Mouse (Mus musculus) limb, embryonic 10.5 days (tissue): Measurements from ENCODE around the gene 4930590J08Rik. TPM values are rescaled to one million over a fixed set of nuclear protein-coding genes. Genes with fewer than 3 reads are reported as not detected.
"Not testable (repeated sequence)": the region's sequence is repeated elsewhere in the genome, so short reads cannot be mapped to it uniquely, and the experiment has no call there.

Experiments
- DNase-seq: peaks from one replicate; pipeline ENCODE4 v3.0.0-alpha.2; 2017; ENCODE audit warnings: low spot score
- H3K27ac ChIP-seq: fragments of 300-500 bp; sonication (generic); 2 replicates; pipeline ENCODE4 v1.5.1; 2016; ENCODE audit warnings: mild to moderate bottlenecking
- H3K27me3 ChIP-seq: fragments of 300-500 bp; sonication (generic); 2 replicates; pipeline ENCODE4 v1.6.1; 2016; ENCODE audit warnings: low read depth, mild to moderate bottlenecking; ENCODE audit not compliant: poor library complexity, severe bottlenecking
- H3K36me3 ChIP-seq: fragments of 300-500 bp; sonication (generic); 2 replicates; pipeline ENCODE4 v1.6.1; 2016; ENCODE audit warnings: mild to moderate bottlenecking, moderate library complexity
- H3K4me1 ChIP-seq: fragments of 300-500 bp; sonication (generic); 2 replicates; pipeline ENCODE4 v1.6.1; 2016
- H3K4me3 ChIP-seq: fragments of 300-500 bp; sonication (generic); 2 replicates; pipeline ENCODE4 v1.5.1; 2016; ENCODE audit warnings: mild to moderate bottlenecking, moderate library complexity
- H3K9me3 ChIP-seq: fragments of 300-500 bp; sonication (generic); replicated peaks from 2 replicates; pipeline ENCODE4 v1.6.1; 2016; ENCODE audit warnings: mild to moderate bottlenecking
- WGBS: fragments of 180-500 bp; shearing (Covaris S2); methylation state at CpG from one replicate; pipeline ENCODE4 v1.1.7; 2016; 5-methylcytosine and 5-hydroxymethylcytosine counted together
- polyA plus RNA-seq: library from polyadenylated mRNA; unstranded; fragments of >200 nt; fragmentation: Nextera tagmentation; extraction: Ambion mirVana; gene quantifications from 2 replicates; pipeline ENCODE4 v1.2.1, GENCODE M21; 2016

The 4930590J08Rik gene
- 0.18 and 0.34 TPM in 2 replicates for polyA plus RNA-seq

DNA sequence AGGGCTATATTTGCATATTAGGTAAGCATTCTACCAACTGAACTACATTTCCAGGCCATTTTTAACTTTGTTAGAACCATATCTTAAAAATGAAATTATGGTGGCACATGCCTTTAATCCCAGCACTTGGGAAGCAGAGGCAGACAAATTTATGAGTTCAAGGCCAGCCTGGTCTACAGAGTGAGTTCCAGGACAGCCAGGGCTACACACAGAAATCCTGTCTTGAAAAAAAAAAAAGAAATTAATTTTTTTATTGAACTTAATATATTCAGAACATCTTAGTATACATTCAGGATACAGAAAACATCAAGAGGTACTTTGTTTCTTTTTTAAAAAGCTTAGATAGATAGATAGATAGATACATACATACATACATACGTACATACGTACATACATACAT is at the start of gene 4930590J08Rik:
4930590J08Rik (plus strand) TSS at position 301 of the 400 bp plus-strand sequence.
- not testable (repeated sequence) for H3K27me3 ChIP-seq, H3K4me3 ChIP-seq, H3K27ac ChIP-seq, H3K4me1 ChIP-seq, DNase-seq, H3K9me3 ChIP-seq
- peaks cover 44% of the 10 kb centered on the region for H3K36me3 ChIP-seq
- 94% methylated on average over 2 of the region's 2 CpGs for WGBS

DNA sequence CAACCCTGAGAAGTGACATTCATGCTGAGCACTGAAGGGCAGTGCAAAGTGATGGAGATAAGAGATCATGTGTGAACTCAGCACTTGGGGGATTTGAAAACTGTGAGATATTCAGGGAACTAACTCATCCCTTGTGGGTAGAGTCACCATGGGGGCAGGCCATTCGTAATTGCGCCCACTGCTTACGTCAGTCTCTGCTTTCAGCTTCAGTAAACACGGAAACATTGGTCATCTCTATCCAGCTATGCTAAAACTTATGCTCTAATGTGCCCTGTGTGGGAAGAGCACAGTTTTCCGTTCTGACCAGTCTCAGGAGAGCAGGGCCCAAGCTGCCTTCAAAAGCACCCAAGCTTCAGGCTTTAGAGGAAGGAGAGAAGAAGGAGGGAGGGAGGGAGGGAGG is 44.3 kb upstream of the 4930590J08Rik start:
- Histone ChIP-seq H3K4me1 (no peaks in the 10 kb centered on the region), H3K36me3 (no peaks in the 10 kb centered on the region), H3K27me3 (peaks cover 14% of the 10 kb centered on the region; the same call in 1 of the 2 replicates), H3K27ac (no peak overlapping the region), H3K4me3 (no peak overlapping the region), H3K9me3 (no peaks in the 10 kb centered on the region)
- WGBS, result 77% methylated on average over 5 of the region's 5 CpGs
- no peak for DNase-seq

DNA sequence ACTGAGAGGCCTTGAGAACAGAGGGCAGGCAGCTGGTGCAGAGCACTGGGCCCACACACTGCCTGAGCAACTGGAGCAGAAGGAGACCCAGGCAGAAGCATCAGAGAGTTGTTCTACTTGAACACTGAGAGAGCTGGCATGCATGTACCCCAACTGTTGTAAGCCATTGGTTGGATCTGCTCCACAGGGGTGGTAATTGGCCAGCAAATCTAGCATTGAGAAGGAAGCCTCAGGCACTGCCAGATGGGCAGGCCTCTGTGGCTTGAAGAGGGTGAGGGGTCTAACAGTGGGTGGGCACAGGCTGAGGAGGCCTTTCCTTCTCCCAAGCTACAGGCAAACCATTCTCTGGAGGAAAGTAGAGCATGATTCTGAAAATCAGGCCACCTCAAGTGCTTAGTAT is 39.8 kb upstream of the 4930590J08Rik start:
- DNase-seq, result no peak

DNA sequence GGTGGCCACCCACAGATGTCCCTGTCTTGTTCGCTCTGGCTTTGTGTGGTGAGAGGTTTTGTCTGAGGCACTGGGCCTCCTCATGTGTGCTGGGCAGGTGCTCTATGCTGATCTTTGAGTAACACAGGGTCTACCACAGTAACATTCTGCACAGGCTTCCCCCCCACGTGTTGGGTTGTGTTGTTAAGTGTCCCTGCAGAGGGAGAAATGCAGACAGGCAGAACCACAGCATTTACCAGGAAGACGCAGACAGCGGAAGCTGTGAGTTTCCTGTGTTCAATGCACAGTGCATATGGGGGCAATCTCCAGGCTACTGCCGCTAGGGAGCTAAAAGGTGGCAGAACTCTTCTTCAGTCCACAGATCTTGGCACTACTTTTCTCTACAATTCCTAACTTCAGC is 38.0 kb upstream of the 4930590J08Rik start:
- no peaks in the 10 kb centered on the region for H3K4me1 ChIP-seq
- DNase-seq, result no peak
- no peak overlapping the region for H3K27ac ChIP-seq
- H3K4me3 ChIP-seq, result no peak overlapping the region
- H3K36me3 ChIP-seq, result no peaks in the 10 kb centered on the region
- 0 out of 2 replicates have a peak, but pooled peaks cover 6% of the 10 kb centered on the region for H3K27me3 ChIP-seq
- no peaks in the 10 kb centered on the region for H3K9me3 ChIP-seq
- WGBS, result 78% methylated on average over 5 of the region's 5 CpGs

More for the DNA sequence above, 39.8 kb upstream of the 4930590J08Rik start:
- no peak overlapping the region for H3K27ac ChIP-seq
- no peak overlapping the region for H3K4me3 ChIP-seq
- H3K36me3 ChIP-seq, result no peaks in the 10 kb centered on the region
- H3K9me3 ChIP-seq, result no peaks in the 10 kb centered on the region
- no peaks in the 10 kb centered on the region for H3K4me1 ChIP-seq
- 0 out of 2 replicates have a peak, but pooled peaks cover 6% of the 10 kb centered on the region for H3K27me3 ChIP-seq

DNA sequence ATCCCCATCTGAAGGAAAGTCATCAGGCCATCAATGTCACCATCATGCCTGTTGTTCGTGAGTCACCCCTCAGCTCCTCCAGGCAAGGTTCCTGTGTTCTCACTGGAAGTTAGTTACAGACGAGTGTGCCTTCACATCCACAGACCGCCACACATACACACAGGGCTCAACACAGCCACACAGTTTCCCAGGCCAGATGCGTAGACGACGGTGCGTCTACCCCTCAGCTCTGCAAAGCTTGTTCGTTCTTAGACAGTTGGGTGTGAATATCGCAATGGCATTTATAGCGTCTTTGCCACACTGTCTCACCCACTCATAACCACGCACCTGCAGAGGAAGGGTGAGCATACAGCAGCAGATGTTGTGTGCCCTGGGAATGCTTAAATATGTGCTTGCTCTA is 37.0 kb upstream of the 4930590J08Rik start:
- WGBS, result 85% methylated on average over 11 of the region's 11 CpGs
- Histone ChIP-seq H3K9me3 (no peaks in the 10 kb centered on the region), H3K4me3 (no peak overlapping the region), H3K27me3 (0 out of 2 replicates have a peak, but pooled peaks cover 6% of the 10 kb centered on the region), H3K27ac (no peak overlapping the region), H3K36me3 (no peaks in the 10 kb centered on the region), H3K4me1 (no peaks in the 10 kb centered on the region)
- no peak for DNase-seq

DNA sequence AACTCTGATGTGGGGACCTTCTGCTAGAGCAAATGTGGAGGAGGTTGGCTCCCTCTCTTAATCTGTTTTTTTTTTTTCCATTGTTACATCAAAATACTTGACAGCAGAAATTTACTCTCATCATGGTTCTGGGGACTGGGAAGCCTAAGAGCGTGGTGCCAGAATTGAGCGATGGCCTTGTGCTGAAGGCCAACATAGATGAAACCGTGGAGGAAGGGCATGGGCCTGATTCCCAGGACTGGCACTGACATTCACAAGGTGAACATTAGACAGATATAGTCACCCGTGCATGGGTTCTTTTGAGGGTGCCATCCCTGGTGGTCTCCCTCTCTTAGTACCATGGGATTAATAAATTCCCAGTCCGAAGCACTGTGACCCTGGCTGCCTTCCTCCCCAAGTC is 34.5 kb upstream of the 4930590J08Rik start:
- no peak for DNase-seq
- H3K4me3 ChIP-seq, result no peak overlapping the region
- H3K36me3 ChIP-seq, result no peaks in the 10 kb centered on the region
- 0 out of 2 replicates have a peak, but pooled peaks cover 6% of the 10 kb centered on the region for H3K27me3 ChIP-seq
- WGBS, result 91% methylated on average over 5 of the region's 5 CpGs
- H3K27ac ChIP-seq, result no peak overlapping the region
- no peaks in the 10 kb centered on the region for H3K9me3 ChIP-seq
- no peaks in the 10 kb centered on the region for H3K4me1 ChIP-seq

DNA sequence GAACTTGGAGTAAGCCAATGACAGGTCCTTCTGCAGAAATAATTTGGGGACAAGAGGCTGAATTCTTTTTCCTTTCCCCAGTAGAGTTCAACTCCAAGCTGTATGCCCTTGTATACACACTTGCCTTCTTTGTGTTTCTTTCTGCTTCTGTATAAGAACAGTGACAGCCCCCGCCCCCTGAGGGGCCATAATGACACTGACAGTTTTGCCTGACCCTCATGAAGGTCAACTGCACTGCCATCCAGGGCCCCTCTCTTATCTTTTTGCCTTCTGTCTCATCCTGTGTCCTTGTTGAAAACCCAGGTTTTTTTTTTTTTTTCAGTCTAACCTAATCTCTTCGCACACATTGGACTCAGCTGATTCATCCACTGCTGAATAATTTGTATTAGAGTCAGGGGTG is 29.8 kb upstream of the 4930590J08Rik start:
- Histone ChIP-seq H3K4me3 (no peak overlapping the region), H3K27me3 (0 out of 2 replicates have a peak, but pooled peaks cover 3% of the 10 kb centered on the region), H3K9me3 (no peaks in the 10 kb centered on the region), H3K36me3 (no peaks in the 10 kb centered on the region), H3K4me1 (peaks cover 4% of the 10 kb centered on the region; the same call in 1 of the 2 replicates), H3K27ac (no peak overlapping the region)
- no peak for DNase-seq
- 75% methylated on average over 2 of the region's 2 CpGs for WGBS

DNA sequence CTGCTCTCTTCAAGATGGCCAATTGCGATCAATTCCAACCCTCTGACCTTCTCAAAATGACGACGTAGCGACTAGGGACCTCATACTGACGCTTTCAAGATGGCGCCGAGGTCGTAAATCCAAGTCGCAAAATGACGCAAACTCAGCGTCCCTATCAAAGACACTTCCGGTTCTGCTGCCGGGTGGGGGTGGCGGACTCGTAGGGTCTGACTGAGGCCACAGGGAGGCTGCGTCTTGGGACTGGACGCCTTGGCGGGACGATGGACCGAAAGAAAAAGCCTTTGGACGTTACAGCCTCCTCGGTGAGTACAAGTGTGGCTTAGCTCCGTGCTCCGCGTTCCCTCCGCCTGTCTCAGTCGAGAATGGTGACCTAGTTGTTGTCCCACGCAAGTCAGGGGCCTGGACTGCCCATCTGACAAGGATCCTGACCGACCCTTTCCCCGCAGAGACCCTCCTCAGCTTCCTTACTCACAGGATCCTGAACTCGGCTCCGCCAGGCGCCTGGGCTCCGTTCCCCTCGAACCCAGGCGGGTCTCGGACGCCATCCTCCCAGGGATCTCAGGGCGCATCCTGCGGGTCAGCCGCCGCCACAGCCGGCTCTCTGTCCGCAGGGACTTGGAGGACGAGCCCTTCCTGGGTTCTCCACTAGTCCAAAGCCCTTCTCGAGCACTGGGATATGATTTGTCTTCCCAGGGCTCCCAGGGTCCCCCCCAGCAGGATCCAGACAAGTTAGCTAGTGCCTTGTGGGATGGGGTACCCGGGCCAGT is 24.5 kb upstream of the 4930590J08Rik start, which contains the start of gene Ccdc174:
Ccdc174 (plus strand) TSS at position 169 of the 767 bp plus-strand sequence.
- no peaks in the 10 kb centered on the region for H3K9me3 ChIP-seq
- no peaks in the 10 kb centered on the region for H3K27me3 ChIP-seq
- H3K27ac ChIP-seq, result peak within 1 kb of the TSS; percentile 84
- H3K36me3 ChIP-seq, result peaks cover 26% of the 10 kb centered on the region
- peak; percentile 95 for DNase-seq
- H3K4me3 ChIP-seq, result peak within 1 kb of the TSS; percentile 75
- peaks cover 10% of the 10 kb centered on the region for H3K4me1 ChIP-seq
- WGBS, result under 1% methylated on average over 47 of the region's 47 CpGs

DNA sequence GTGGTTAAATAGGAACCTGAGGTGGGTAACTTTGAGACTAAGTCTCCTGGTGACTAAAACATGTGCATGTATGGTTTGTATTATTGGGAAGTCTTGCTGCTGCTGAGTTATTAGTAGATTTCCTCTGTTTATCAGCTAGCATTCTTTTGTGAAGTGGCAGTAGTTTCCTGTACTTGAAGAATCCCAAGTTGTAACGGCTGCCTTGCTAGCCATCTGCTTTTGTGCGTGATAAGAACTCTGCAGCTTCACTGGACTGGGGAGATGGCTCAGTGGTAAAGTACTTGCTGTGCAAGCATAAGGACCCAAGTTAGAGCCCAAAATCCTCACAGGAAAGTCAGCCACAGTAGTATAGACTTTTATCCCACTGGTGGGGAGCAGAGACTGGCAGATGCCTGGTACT is 18.8 kb upstream of the 4930590J08Rik start:
- no peak for DNase-seq
- Histone ChIP-seq H3K27ac (no peak overlapping the region), H3K9me3 (no peaks in the 10 kb centered on the region), H3K4me3 (no peak overlapping the region), H3K36me3 (peaks cover 80% of the 10 kb centered on the region), H3K27me3 (no peaks in the 10 kb centered on the region), H3K4me1 (peaks cover 2% of the 10 kb centered on the region)
- 89% methylated on average over 2 of the region's 2 CpGs for WGBS

DNA sequence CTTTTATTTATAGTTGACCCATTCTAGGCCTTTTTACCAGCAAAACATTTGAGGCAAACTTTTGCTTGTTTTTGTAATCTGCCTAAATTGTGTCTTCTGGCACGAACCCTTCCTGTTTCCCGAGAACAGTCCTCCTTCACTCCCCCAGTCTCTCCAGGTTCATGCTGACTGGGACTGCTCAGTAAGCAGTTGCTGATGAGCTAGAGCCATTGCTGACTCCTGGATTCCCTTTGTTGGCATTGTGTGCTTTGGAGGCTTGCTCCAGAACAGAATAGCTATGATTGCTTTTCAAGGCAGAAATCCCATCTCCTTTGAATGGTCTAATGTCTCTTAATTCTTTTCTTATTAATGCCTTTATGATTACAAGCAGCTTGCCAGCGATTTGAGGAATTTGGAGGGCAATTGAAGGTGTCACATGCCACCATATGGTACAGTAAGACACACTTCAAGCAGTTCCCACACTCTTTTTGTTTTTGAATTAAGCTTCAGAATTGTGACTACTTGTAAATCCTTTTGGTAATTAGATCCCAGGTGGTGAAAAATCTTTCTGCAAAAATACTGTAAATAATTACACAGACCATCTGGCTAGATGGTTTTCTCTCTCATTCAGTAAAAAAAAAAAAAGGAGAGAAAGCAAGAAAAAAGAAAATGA is 13.2 kb upstream of the 4930590J08Rik start:
- Histone ChIP-seq H3K9me3 (no peaks in the 10 kb centered on the region), H3K36me3 (peaks cover 92% of the 10 kb centered on the region), H3K27ac (no peak overlapping the region), H3K4me1 (no peaks in the 10 kb centered on the region), H3K27me3 (no peaks in the 10 kb centered on the region), H3K4me3 (no peak overlapping the region)
- no peak for DNase-seq
- WGBS, result 58% methylated on average over 3 of the region's 3 CpGs

DNA sequence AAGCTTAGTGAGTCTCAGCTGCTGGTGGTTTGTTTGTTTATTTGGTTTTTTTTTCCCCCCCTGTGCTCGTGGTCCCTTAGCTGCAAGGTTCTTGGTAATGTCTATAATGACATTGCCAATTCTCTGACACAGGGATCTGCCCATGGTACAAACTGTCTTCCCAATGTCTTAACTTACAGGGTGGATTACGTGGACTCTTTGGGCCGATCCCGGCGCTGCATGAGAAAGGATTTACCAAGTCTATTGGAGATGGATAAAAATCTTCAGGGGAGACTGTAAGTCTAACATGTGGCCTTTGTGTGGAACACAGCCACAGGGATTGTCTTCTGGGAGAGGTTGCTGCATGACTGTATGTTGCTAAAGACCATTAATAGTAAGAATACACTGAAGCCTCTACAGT is 12.0 kb upstream of the 4930590J08Rik start:
- Histone ChIP-seq H3K4me3 (no peak overlapping the region), H3K9me3 (no peaks in the 10 kb centered on the region), H3K27me3 (no peaks in the 10 kb centered on the region), H3K27ac (no peak overlapping the region), H3K36me3 (peaks cover 94% of the 10 kb centered on the region), H3K4me1 (no peaks in the 10 kb centered on the region)
- 89% methylated on average over 5 of the region's 5 CpGs for WGBS
- no peak for DNase-seq

DNA sequence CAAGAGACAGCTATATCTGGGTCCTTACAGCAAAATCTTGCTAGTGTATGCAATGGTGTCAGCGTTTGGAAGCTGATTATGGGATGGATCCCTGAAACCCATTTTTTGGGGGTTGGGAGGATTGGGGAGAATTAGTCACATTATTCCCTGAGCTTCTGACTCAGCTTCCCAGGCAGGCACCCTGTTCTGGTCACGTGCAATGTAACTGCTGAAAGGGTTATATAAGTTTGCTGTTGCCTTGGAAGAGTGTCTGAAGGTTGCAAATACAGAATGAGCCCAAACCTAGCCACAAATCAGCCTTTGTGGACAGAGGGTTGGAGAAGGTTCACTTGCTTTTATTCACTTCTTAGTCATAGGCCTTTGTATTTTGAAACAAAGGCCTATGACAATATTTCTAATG is 10.8 kb upstream of the 4930590J08Rik start:
- Histone ChIP-seq H3K36me3 (peaks cover 94% of the 10 kb centered on the region), H3K4me3 (no peak overlapping the region), H3K27me3 (no peaks in the 10 kb centered on the region), H3K4me1 (no peaks in the 10 kb centered on the region), H3K9me3 (no peaks in the 10 kb centered on the region), H3K27ac (no peak overlapping the region)
- DNase-seq, result no peak
- WGBS, result 92% methylated on average over 2 of the region's 2 CpGs

DNA sequence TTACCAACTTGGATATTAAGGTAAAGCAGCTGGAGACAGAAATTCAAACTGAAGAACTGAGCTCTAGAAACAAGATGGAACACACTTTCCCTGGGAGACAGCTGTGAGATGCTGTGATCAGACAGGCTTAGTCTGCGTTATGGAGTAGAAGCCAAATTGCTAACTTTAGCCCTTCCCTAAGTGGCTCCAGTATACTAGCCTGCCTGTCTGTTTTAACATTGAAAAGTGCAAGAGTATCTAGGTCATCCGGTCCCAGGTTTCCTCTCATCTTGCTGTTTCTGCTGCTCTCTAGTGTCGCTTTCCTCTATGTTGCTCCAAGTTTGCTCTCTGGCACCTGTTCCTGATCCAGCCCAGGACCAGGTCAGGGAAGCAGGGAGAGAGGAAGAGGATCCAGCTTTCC is 5.8 kb upstream of the 4930590J08Rik start:
- no peak for DNase-seq
- Histone ChIP-seq H3K4me1 (no peaks in the 10 kb centered on the region), H3K27me3 (no peaks in the 10 kb centered on the region), H3K4me3 (no peak overlapping the region), H3K27ac (no peak overlapping the region), H3K9me3 (no peaks in the 10 kb centered on the region), H3K36me3 (peaks cover 96% of the 10 kb centered on the region)
- 98% methylated on average over 3 of the region's 3 CpGs for WGBS
